Mouse (Mus musculus): ENCODE measurements around the gene Tgfbi.

Tgfbi gene

GRCm38 (mm10) chr13:56634139-56634615, 24.9 kb downstream of the Tgfbi start:
- in situ Hi-C loops (cut with MboI, MseI) = loop anchor here (5.0 to 25.0 kb wide), 3 partner anchors 67 to 807 kb away; no protein-coding TSS in a partner anchor

GRCm38 (mm10) chr13:56634920-56635319, 25.6 kb downstream of the Tgfbi start:
- in situ Hi-C loops (cut with MboI, MseI) = loop anchor here (5.0 to 25.0 kb wide), 3 partner anchors 68 to 808 kb away; no protein-coding TSS in a partner anchor

GRCm38 (mm10) chr13:56637027-56637426, 27.7 kb downstream of the Tgfbi start:
- in situ Hi-C loops (cut with MboI, MseI) = loop anchor here in 1 of 2 experiments (25.0 kb wide), 1 partner anchor 625 kb away; no protein-coding TSS in a partner anchor

- in situ Hi-C loops (cut with MboI, MseI) = loop anchor here in 1 of 2 experiments (25.0 kb wide), 1 partner anchor 621 kb away; no protein-coding TSS in a partner anchor
These were observed 32.4 kb downstream of the Tgfbi start for GRCm38 (mm10) chr13:56641746-56642145.

GRCm38 (mm10) chr13:56644031-56644430, 34.7 kb downstream of the Tgfbi start:
- in situ Hi-C loops (cut with MboI, MseI) = loop anchor here in 1 of 2 experiments (25.0 kb wide), 1 partner anchor 618 kb away; no protein-coding TSS in a partner anchor

- in situ Hi-C loops (cut with MboI, MseI) = loop anchor here in 1 of 2 experiments (25.0 kb wide), 1 partner anchor 617 kb away; no protein-coding TSS in a partner anchor
These were observed 36.4 kb downstream of the Tgfbi start for GRCm38 (mm10) chr13:56645744-56646143.

- in situ Hi-C loops (cut with MboI, MseI) = loop anchor here in 1 of 2 experiments (25.0 kb wide), 1 partner anchor 614 kb away; no protein-coding TSS in a partner anchor
These were observed 38.5 kb downstream of the Tgfbi start for GRCm38 (mm10) chr13:56647597-56648405.

- in situ Hi-C loops (cut with MboI, MseI) = loop anchor here in 1 of 2 experiments (10.0 kb wide), 2 partner anchors 455 to 1335 kb away; no protein-coding TSS in a partner anchor
These were observed 40.7 kb downstream of the Tgfbi start for GRCm38 (mm10) chr13:56650020-56650419.

- in situ Hi-C loops (cut with MboI, MseI) = loop anchor here in 1 of 2 experiments (10.0 kb wide), 2 partner anchors 458 to 1332 kb away; no protein-coding TSS in a partner anchor
These were observed 43.1 kb downstream of the Tgfbi start for GRCm38 (mm10) chr13:56652381-56652780.

GRCm38 (mm10) chr13:56654176-56654575, 44.9 kb downstream of the Tgfbi start:
- in situ Hi-C loops (cut with MboI, MseI) = loop anchor here in 1 of 2 experiments (10.0 kb wide), 2 partner anchors 459 to 1331 kb away; no protein-coding TSS in a partner anchor

GRCm38 (mm10) chr13:56657946-56658512, 48.7 kb downstream of the Tgfbi start:
- in situ Hi-C loops (cut with MboI, MseI) = loop anchor here (5.0 to 10.0 kb wide), 3 partner anchors 186 to 1327 kb away; no protein-coding TSS in a partner anchor

GRCm38 (mm10) chr13:56658931-56659330, 49.6 kb downstream of the Tgfbi start:
- in situ Hi-C loops (cut with MboI, MseI) = loop anchor here (5.0 to 10.0 kb wide), 3 partner anchors 187 to 1326 kb away; no protein-coding TSS in a partner anchor

- in situ Hi-C loops (cut with MboI, MseI) = no loop called here
These were observed 52.7 kb downstream of the Tgfbi start for GRCm38 (mm10) chr13:56661914-56662621.

GRCm38 (mm10) chr13:56664256-56665170, 55.2 kb downstream of the Tgfbi start:
- in situ Hi-C loops (cut with MboI, MseI) = no loop called here

- in situ Hi-C loops (cut with MboI, MseI) = no loop called here
These were observed 61.9 kb downstream of the Tgfbi start for GRCm38 (mm10) chr13:56671206-56671605.

GRCm38 (mm10) chr13:56677731-56678130, 68.4 kb downstream of the Tgfbi start:
- in situ Hi-C loops (cut with MboI, MseI) = no loop called here

- in situ Hi-C loops (cut with MboI, MseI) = no loop called here
These were observed 69.0 kb downstream of the Tgfbi start for GRCm38 (mm10) chr13:56678188-56678787.

- in situ Hi-C loops (cut with MboI, MseI) = no loop called here
These were observed 69.6 kb downstream of the Tgfbi start for GRCm38 (mm10) chr13:56678826-56679504.

GRCm38 (mm10) chr13:56681924-56682323, 72.6 kb downstream of the Tgfbi start:
- in situ Hi-C loops (cut with MboI, MseI) = no loop called here
